ENCODE assay signal across 9 mouse cellular contexts in genomic region chr10:69834700-69835099, GRCm38 (mm10).
DNase-seq lines count a peak whose midpoint lies in the region; ATAC-seq and TF ChIP-seq lines count a peak whose summit lies in the region.
"Had no signal": no experiment of that assay in that cellular context is flagged by ENCODE, and none has a peak within 500 bp of the region (broad histone marks: within the 10 kb centered on the region; RNA-seq: fewer than 3 reads in every experiment).

No protein-coding gene starts in this region.

- no peaks in the 10 kb centered on the region for H3K9me3 ChIP-seq in forebrain, embryonic 13.5 days (replicated peaks)
- no peaks in the 10 kb centered on the region for H3K9me3 ChIP-seq in forebrain, embryonic 11.5 days (ENCODE audit: control insufficient read depth, low read length)
- H3K9me3 ChIP-seq in heart, embryonic 15.5 days (replicated peaks): no peaks in the 10 kb centered on the region
- no peaks in the 10 kb centered on the region for H3K9me3 ChIP-seq in lung, embryonic 14.5 days (ENCODE audit: low read depth, low read length)

- H3K27me3 ChIP-seq in forebrain, embryonic 13.5 days: no peaks in the 10 kb centered on the region
- H3K27me3 ChIP-seq in forebrain, embryonic 11.5 days (ENCODE audit: control insufficient read depth, insufficient read depth, low read length): no peaks in the 10 kb centered on the region
- H3K27me3 ChIP-seq in heart, embryonic 15.5 days: no peaks in the 10 kb centered on the region
- H3K27me3 ChIP-seq in lung, embryonic 14.5 days (ENCODE audit: insufficient read depth, low read length): no peaks in the 10 kb centered on the region

- DNase-seq in forebrain, embryonic 11.5 days (ENCODE audit: low spot score): no peak
- peak; percentile 47 to 77 for DNase-seq in adrenal gland, adult (ENCODE audit: inconsistent age in 2 of 2, low spot score in 1 of 2)
- DNase-seq in lung, embryonic 14.5 days: peak; percentile 88
- DNase-seq in left cerebral cortex, postnatal 4 days: no peak
- no peak for DNase-seq in right cerebral cortex, postnatal 14 days
- DNase-seq in layer of hippocampus, adult 9-10 months (ENCODE audit: low spot score): no peak
- DNase-seq: B cell, adult 2 months had no signal

- intact Hi-C loops in left cerebral cortex, postnatal 4 days (cut with DNase I): no loop called here

- H3K4me3 ChIP-seq in forebrain, embryonic 13.5 days: no peak overlapping the region
- H3K4me3 ChIP-seq in forebrain, embryonic 11.5 days (ENCODE audit: low read depth, low read length): no peak overlapping the region
- H3K4me3 ChIP-seq in heart, embryonic 15.5 days: no peak overlapping the region
- no peak overlapping the region for H3K4me3 ChIP-seq in lung, embryonic 14.5 days (ENCODE audit: low read depth, low read length)

- H3K36me3 ChIP-seq in forebrain, embryonic 13.5 days (ENCODE audit: poor library complexity, severe bottlenecking): no peaks in the 10 kb centered on the region
- no peaks in the 10 kb centered on the region for H3K36me3 ChIP-seq in forebrain, embryonic 11.5 days (ENCODE audit: control insufficient read depth, insufficient read depth, low read length)
- no peaks in the 10 kb centered on the region for H3K36me3 ChIP-seq in heart, embryonic 15.5 days
- no peaks in the 10 kb centered on the region for H3K36me3 ChIP-seq in lung, embryonic 14.5 days (ENCODE audit: insufficient read depth)

- H3K27ac ChIP-seq in forebrain, embryonic 13.5 days: no peak overlapping the region
- H3K27ac ChIP-seq in forebrain, embryonic 11.5 days (ENCODE audit: low read depth, low read length): no peak overlapping the region
- peak overlapping the region; percentile 48 for H3K27ac ChIP-seq in heart, embryonic 15.5 days
- peak overlapping the region; percentile 22; the same call in 1 of the 2 replicates for H3K27ac ChIP-seq in lung, embryonic 14.5 days (ENCODE audit: low read depth)

- H3K9ac ChIP-seq in forebrain, embryonic 13.5 days: no peak overlapping the region
- no peak overlapping the region for H3K9ac ChIP-seq in forebrain, embryonic 11.5 days (ENCODE audit: low read length)
- H3K9ac ChIP-seq in heart, embryonic 15.5 days: no peak overlapping the region
- no peak overlapping the region for H3K9ac ChIP-seq in lung, embryonic 14.5 days

- WGBS in forebrain, embryonic 13.5 days: 37% methylated on average over 4 of the region's 4 CpGs
- 73% methylated on average over 4 of the region's 4 CpGs for WGBS in forebrain, embryonic 11.5 days
- WGBS in heart, embryonic 15.5 days: 30% methylated on average over 4 of the region's 4 CpGs
- 13% methylated on average over 4 of the region's 4 CpGs for WGBS in lung, embryonic 14.5 days

- peaks cover 11% of the 10 kb centered on the region; the same call in 1 of the 2 replicates for H3K4me1 ChIP-seq in forebrain, embryonic 13.5 days
- no peaks in the 10 kb centered on the region for H3K4me1 ChIP-seq in forebrain, embryonic 11.5 days (replicated peaks; ENCODE audit: control insufficient read depth, insufficient read depth, low read length)
- peaks cover 24% of the 10 kb centered on the region for H3K4me1 ChIP-seq in heart, embryonic 15.5 days (replicated peaks)
- H3K4me1 ChIP-seq in lung, embryonic 14.5 days (ENCODE audit: insufficient read depth): peaks cover 4% of the 10 kb centered on the region

- no peak overlapping the region for H3K4me2 ChIP-seq in forebrain, embryonic 13.5 days
- H3K4me2 ChIP-seq in forebrain, embryonic 11.5 days (ENCODE audit: low read depth, low read length, severe bottlenecking): no peak overlapping the region
- H3K4me2 ChIP-seq in heart, embryonic 15.5 days: no peak overlapping the region
- no peak overlapping the region for H3K4me2 ChIP-seq in lung, embryonic 14.5 days

- ATAC-seq in forebrain, embryonic 13.5 days: peak; percentile 73; the same call in 1 of the 2 replicates
- no peak for ATAC-seq in forebrain, embryonic 11.5 days (replicated peaks; ENCODE audit: low FRiP score)
- ATAC-seq in heart, embryonic 15.5 days (replicated peaks; ENCODE audit: insufficient number of reproducible peaks, insufficient read depth, low FRiP score, low read depth): no peak
- ATAC-seq in lung, embryonic 14.5 days (ENCODE audit: insufficient read depth): peak; percentile 88

- TF ChIP-seq CTCF in lung, embryonic 14.5 days (IDR thresholded peaks at IDR 0.05; ENCODE audit: low read depth): no peak

Comparison
In these comparisons a context has a peak if more than half of its experiments do, and no peak if none do; other contexts are left out.
1. ATAC-seq: peak in forebrain, embryonic 13.5 days (single experiment) and lung, embryonic 14.5 days (single experiment); none in forebrain, embryonic 11.5 days (single experiment) and heart, embryonic 15.5 days (single experiment).
2. H3K27ac ChIP-seq: peak in heart, embryonic 15.5 days (single experiment) and lung, embryonic 14.5 days (single experiment); none in forebrain, embryonic 13.5 days (single experiment) and forebrain, embryonic 11.5 days (single experiment).
3. DNase-seq: peak in adrenal gland, adult (2 of 2) and lung, embryonic 14.5 days (single experiment); none in forebrain, embryonic 11.5 days (single experiment), left cerebral cortex, postnatal 4 days (single experiment), right cerebral cortex, postnatal 14 days (single experiment) and layer of hippocampus, adult 9-10 months (single experiment).